ENCODE assay signal across 8 mouse cellular contexts in the genomic region with DNA sequence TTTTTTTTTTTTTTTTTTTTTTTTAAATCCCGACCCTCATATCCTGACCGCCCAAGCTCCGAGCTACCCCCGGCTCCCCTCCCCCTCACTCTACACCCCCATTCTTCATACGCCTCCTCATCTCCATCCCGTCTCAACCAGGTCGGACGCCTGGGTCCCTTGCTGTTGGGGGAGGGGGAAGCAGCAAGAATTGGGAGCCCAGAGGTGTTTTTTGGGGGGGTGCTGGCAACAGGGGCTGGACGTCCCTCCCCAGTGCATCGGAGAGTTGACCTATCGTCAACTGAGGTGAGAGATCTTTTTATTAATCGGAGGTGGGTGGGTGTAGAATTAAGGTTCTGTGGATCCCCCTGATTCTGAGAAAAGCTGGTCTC. TPM values are rescaled to one million over a fixed set of nuclear protein-coding genes. Genes with fewer than 3 reads are reported as not detected.
DNase-seq lines count a peak whose midpoint lies in the region; ATAC-seq and TF ChIP-seq lines count a peak whose summit lies in the region.
"Had no signal": no experiment of that assay in that cellular context is flagged by ENCODE, and none has a peak within 500 bp of the region (broad histone marks: within the 10 kb centered on the region; RNA-seq: fewer than 3 reads in every experiment).

No protein-coding gene starts in this region.

- H3K4me2 ChIP-seq in lung, embryonic 14.5 days = peak overlapping the region; percentile 65
- H3K4me2 ChIP-seq in forebrain, embryonic 12.5 days = peak overlapping the region; percentile 69
- peak overlapping the region; percentile 54 for H3K4me2 ChIP-seq in intestine, embryonic 15.5 days (replicated peaks)
- H3K4me2 ChIP-seq in neural tube, embryonic 15.5 days = peak overlapping the region; percentile 81

- DNase-seq in lung, embryonic 14.5 days = no peak
- no peak for DNase-seq in lung, postnatal 25 days (ENCODE audit: low spot score)
- DNase-seq in MN1 (ENCODE audit: low spot score) = no peak
- no peak for DNase-seq in lung, postnatal 14 days

- ATAC-seq in lung, embryonic 14.5 days (ENCODE audit: insufficient read depth) = peak; percentile 42
- ATAC-seq in forebrain, embryonic 12.5 days (ENCODE audit: low FRiP score) = peak; percentile 36
- no peak for ATAC-seq in intestine, embryonic 15.5 days
- no peak; the same call in 1 of the 2 replicates for ATAC-seq in neural tube, embryonic 15.5 days (ENCODE audit: low FRiP score)

- peak overlapping the region; percentile 28 for H3K4me3 ChIP-seq in lung, embryonic 14.5 days (ENCODE audit: low read depth, low read length)
- H3K4me3 ChIP-seq in forebrain, embryonic 12.5 days (replicated peaks) = peak overlapping the region; percentile 47
- peak overlapping the region; percentile 26 for H3K4me3 ChIP-seq in intestine, embryonic 15.5 days (replicated peaks)
- peak overlapping the region; percentile 54 for H3K4me3 ChIP-seq in neural tube, embryonic 15.5 days (replicated peaks)

- 5% methylated on average over 12 of the region's 12 CpGs for WGBS in lung, embryonic 14.5 days
- under 1% methylated on average over 12 of the region's 12 CpGs for WGBS in forebrain, embryonic 12.5 days
- 5% methylated on average over 12 of the region's 12 CpGs for WGBS in intestine, embryonic 15.5 days
- WGBS in neural tube, embryonic 15.5 days = 5% methylated on average over 12 of the region's 12 CpGs

- no peaks in the 10 kb centered on the region for H3K27me3 ChIP-seq in lung, embryonic 14.5 days (ENCODE audit: insufficient read depth, low read length)
- H3K27me3 ChIP-seq in forebrain, embryonic 12.5 days = no peaks in the 10 kb centered on the region
- H3K27me3 ChIP-seq in intestine, embryonic 15.5 days (replicated peaks) = no peaks in the 10 kb centered on the region
- H3K27me3 ChIP-seq in neural tube, embryonic 15.5 days (replicated peaks) = no peaks in the 10 kb centered on the region

- H3K9ac ChIP-seq in lung, embryonic 14.5 days = no peak overlapping the region
- H3K9ac ChIP-seq in forebrain, embryonic 12.5 days = peak overlapping the region; percentile 73
- H3K9ac ChIP-seq in intestine, embryonic 15.5 days = no peak overlapping the region
- peak overlapping the region; percentile 65 for H3K9ac ChIP-seq in neural tube, embryonic 15.5 days (replicated peaks)

- no peaks in the 10 kb centered on the region for H3K36me3 ChIP-seq in lung, embryonic 14.5 days (ENCODE audit: insufficient read depth)
- peaks cover 17% of the 10 kb centered on the region for H3K36me3 ChIP-seq in forebrain, embryonic 12.5 days (replicated peaks)
- H3K36me3 ChIP-seq in intestine, embryonic 15.5 days = no peaks in the 10 kb centered on the region
- peaks cover 10% of the 10 kb centered on the region for H3K36me3 ChIP-seq in neural tube, embryonic 15.5 days

- H3K27ac ChIP-seq in lung, embryonic 14.5 days (ENCODE audit: low read depth) = no peak overlapping the region
- peak overlapping the region; percentile 46; the same call in 1 of the 2 replicates for H3K27ac ChIP-seq in forebrain, embryonic 12.5 days
- H3K27ac ChIP-seq in intestine, embryonic 15.5 days = no peak overlapping the region
- H3K27ac ChIP-seq in neural tube, embryonic 15.5 days (replicated peaks) = peak overlapping the region; percentile 63

- TF ChIP-seq CTCF in lung, embryonic 14.5 days (IDR thresholded peaks at IDR 0.05; ENCODE audit: low read depth) = no peak

- H3K4me1 ChIP-seq in lung, embryonic 14.5 days (ENCODE audit: insufficient read depth) = peaks cover 3% of the 10 kb centered on the region; the same call in 1 of the 2 replicates
- H3K4me1 ChIP-seq in forebrain, embryonic 12.5 days = peaks cover 31% of the 10 kb centered on the region
- H3K4me1 ChIP-seq in intestine, embryonic 15.5 days (replicated peaks) = no peaks in the 10 kb centered on the region
- H3K4me1 ChIP-seq in neural tube, embryonic 15.5 days = peaks cover 59% of the 10 kb centered on the region

- no peaks in the 10 kb centered on the region for H3K9me3 ChIP-seq in lung, embryonic 14.5 days (ENCODE audit: low read depth, low read length)
- no peaks in the 10 kb centered on the region for H3K9me3 ChIP-seq in forebrain, embryonic 12.5 days
- H3K9me3 ChIP-seq in intestine, embryonic 15.5 days = no peaks in the 10 kb centered on the region
- H3K9me3 ChIP-seq in neural tube, embryonic 15.5 days (replicated peaks) = no peaks in the 10 kb centered on the region

RNA-seq across cellular contexts. Expression of gene Cacng8, which starts 0.6 kb away (rescaled TPM):
- 2.9 and 4.8 TPM in 2 replicates for polyA plus RNA-seq in lung, embryonic 14.5 days (2014; fragmentation: Nextera tagmentation; extraction: Ambion mirVana)
- 6.3 and 8.2 TPM in 2 replicates for polyA plus RNA-seq in forebrain, embryonic 12.5 days (2016; fragmentation: Nextera tagmentation; extraction: Ambion mirVana)
- polyA plus RNA-seq in intestine, embryonic 15.5 days (2015; fragmentation: Nextera tagmentation; extraction: Ambion mirVana) = 2.0 and 2.2 TPM in 2 replicates
- 11.0 and 11.2 TPM in 2 replicates for polyA plus RNA-seq in neural tube, embryonic 15.5 days (2015; fragmentation: Nextera tagmentation; extraction: Ambion mirVana)

RNA-seq across cellular contexts. Expression of gene Cacng6, which starts 32.9 kb away (rescaled TPM):
- polyA plus RNA-seq in lung, embryonic 14.5 days (2014; fragmentation: Nextera tagmentation; extraction: Ambion mirVana) = not detected in 2 replicates
- polyA plus RNA-seq in forebrain, embryonic 12.5 days (2016; fragmentation: Nextera tagmentation; extraction: Ambion mirVana) = 0.10 and 0.22 TPM in 2 replicates
- 0.33 TPM in 1 of 2 replicates, not detected in the other for polyA plus RNA-seq in intestine, embryonic 15.5 days (2015; fragmentation: Nextera tagmentation; extraction: Ambion mirVana)
- polyA plus RNA-seq in neural tube, embryonic 15.5 days (2015; fragmentation: Nextera tagmentation; extraction: Ambion mirVana) = 0.43 and 0.97 TPM in 2 replicates
- polyA plus RNA-seq: gonadal fat pad, adult 2 months had no signal

RNA-seq across cellular contexts. Expression of gene Cacng7, which starts 58.3 kb away (rescaled TPM):
- polyA plus RNA-seq in lung, embryonic 14.5 days (2014; fragmentation: Nextera tagmentation; extraction: Ambion mirVana) = 1.2 and 1.5 TPM in 2 replicates
- 3.9 and 4.0 TPM in 2 replicates for polyA plus RNA-seq in forebrain, embryonic 12.5 days (2016; fragmentation: Nextera tagmentation; extraction: Ambion mirVana)
- 1.2 and 1.8 TPM in 2 replicates for polyA plus RNA-seq in intestine, embryonic 15.5 days (2015; fragmentation: Nextera tagmentation; extraction: Ambion mirVana)
- 3.4 and 4.1 TPM in 2 replicates for polyA plus RNA-seq in neural tube, embryonic 15.5 days (2015; fragmentation: Nextera tagmentation; extraction: Ambion mirVana)

Comparison
In these comparisons a context has a peak if more than half of its experiments do, and no peak if none do; other contexts are left out.
1. ATAC-seq: peak in lung, embryonic 14.5 days (single experiment) and forebrain, embryonic 12.5 days (single experiment); none in intestine, embryonic 15.5 days (single experiment) and neural tube, embryonic 15.5 days (single experiment).
2. H3K27ac ChIP-seq: peak in forebrain, embryonic 12.5 days (single experiment) and neural tube, embryonic 15.5 days (single experiment); none in lung, embryonic 14.5 days (single experiment) and intestine, embryonic 15.5 days (single experiment).
3. H3K9ac ChIP-seq: peak in forebrain, embryonic 12.5 days (single experiment) and neural tube, embryonic 15.5 days (single experiment); none in lung, embryonic 14.5 days (single experiment) and intestine, embryonic 15.5 days (single experiment).
4. Peak in every context shown above with its lines, with median percentiles within 50 percentile points of each other: H3K4me2 ChIP-seq and H3K4me3 ChIP-seq.